Mouse (Mus musculus): ENCODE measurements around the gene Tmem151b. TPM values are rescaled to one million over a fixed set of nuclear protein-coding genes. Genes with fewer than 3 reads are reported as not detected.
A peak's percentile ranks its signal among the peaks of the same experiment; 100 is the strongest.

Gene Tmem151b
- polyA plus RNA-seq, 1 experiment from 2014 or later: 34.5 TPM

GRCm38 (mm10) chr17:45515806-45516205 lies 33.7 kb downstream of the Tmem151b start:
- Histone ChIP-seq H3K27me3 (no peaks in the 10 kb centered on the region), H3K9ac (replicated peaks) (no peak overlapping the region), H3K36me3 (peaks cover 4% of the 10 kb centered on the region; the same call in 1 of the 2 replicates), H3K4me2 (replicated peaks) (no peak overlapping the region), H3K27ac (replicated peaks) (no peak overlapping the region), H3K9me3 (no peaks in the 10 kb centered on the region), H3K4me3 (no peak overlapping the region), H3K4me1 (no peaks in the 10 kb centered on the region)
- no peak for ATAC-seq (replicated peaks)
- 91% methylated on average over 10 of the region's 10 CpGs for WGBS

GRCm38 (mm10) chr17:45515204-45515726 lies 34.2 kb downstream of the Tmem151b start:
- no peaks in the 10 kb centered on the region for H3K4me1 ChIP-seq
- no peak overlapping the region for H3K4me2 ChIP-seq (replicated peaks)
- H3K9ac ChIP-seq (replicated peaks): no peak overlapping the region
- no peak for ATAC-seq (replicated peaks)
- WGBS: 50% methylated on average over 15 of the region's 15 CpGs
- H3K36me3 ChIP-seq: peaks cover 6% of the 10 kb centered on the region; the same call in 1 of the 2 replicates
- no peaks in the 10 kb centered on the region for H3K27me3 ChIP-seq
- no peaks in the 10 kb centered on the region for H3K9me3 ChIP-seq
- no peak overlapping the region for H3K4me3 ChIP-seq
- H3K27ac ChIP-seq (replicated peaks): no peak overlapping the region

GRCm38 (mm10) chr17:45511757-45512156 lies 37.7 kb downstream of the Tmem151b start:
- no peaks in the 10 kb centered on the region for H3K27me3 ChIP-seq
- peaks cover 6% of the 10 kb centered on the region; the same call in 1 of the 2 replicates for H3K36me3 ChIP-seq
- no peak overlapping the region for H3K4me2 ChIP-seq (replicated peaks)
- no peak overlapping the region for H3K9ac ChIP-seq (replicated peaks)
- H3K9me3 ChIP-seq: no peaks in the 10 kb centered on the region
- ATAC-seq (replicated peaks): no peak
- 100% methylated on average over 4 of the region's 4 CpGs for WGBS
- peaks cover 7% of the 10 kb centered on the region for H3K4me1 ChIP-seq
- no peak overlapping the region for H3K27ac ChIP-seq (replicated peaks)
- H3K4me3 ChIP-seq: no peak overlapping the region

- Histone ChIP-seq H3K36me3 (peaks cover 6% of the 10 kb centered on the region; the same call in 1 of the 2 replicates), H3K4me2 (replicated peaks) (no peak overlapping the region), H3K27ac (replicated peaks) (no peak overlapping the region), H3K4me1 (peaks cover 12% of the 10 kb centered on the region), H3K27me3 (no peaks in the 10 kb centered on the region), H3K9me3 (no peaks in the 10 kb centered on the region), H3K9ac (replicated peaks) (no peak overlapping the region), H3K4me3 (no peak overlapping the region)
- ATAC-seq (replicated peaks): no peak
- 95% methylated on average over 4 of the region's 4 CpGs for WGBS
Measured at GRCm38 (mm10) chr17:45510871-45511270, 38.6 kb downstream of the Tmem151b start.

- Histone ChIP-seq H3K4me3 (peak within 1 kb of the TSS; percentile 98), H3K4me2 (replicated peaks) (peak within 1 kb of the TSS; percentile 34), H3K9ac (replicated peaks) (peak within 1 kb of the TSS; percentile 91), H3K4me1 (peaks cover 12% of the 10 kb centered on the region), H3K27me3 (no peaks in the 10 kb centered on the region), H3K9me3 (no peaks in the 10 kb centered on the region), H3K27ac (replicated peaks) (peak within 1 kb of the TSS; percentile 94), H3K36me3 (0 out of 2 replicates have a peak, but pooled peaks cover 4% of the 10 kb centered on the region)
- WGBS: under 1% methylated on average over 42 of the region's 42 CpGs
- ATAC-seq (replicated peaks): peak; percentile 94
Measured at GRCm38 (mm10) chr17:45506700-45507189, 42.7 kb downstream of the Tmem151b start, which contains the start of gene Aars2. Aars2 (plus strand) TSS chr17:45506841.

GRCm38 (mm10) chr17:45505941-45506465 lies 43.5 kb downstream of the Tmem151b start:
- Histone ChIP-seq H3K4me2 (replicated peaks) (no peak overlapping the region), H3K36me3 (0 out of 2 replicates have a peak, but pooled peaks cover 4% of the 10 kb centered on the region), H3K4me3 (no peak overlapping the region), H3K9ac (replicated peaks) (no peak overlapping the region), H3K4me1 (peaks cover 12% of the 10 kb centered on the region), H3K27ac (replicated peaks) (no peak overlapping the region), H3K9me3 (no peaks in the 10 kb centered on the region), H3K27me3 (no peaks in the 10 kb centered on the region)
- WGBS: 84% methylated on average over 6 of the region's 6 CpGs
- ATAC-seq (replicated peaks): peak; percentile 6; the same call in 1 of the 2 replicates

GRCm38 (mm10) chr17:45503301-45503973 lies 46.0 kb downstream of the Tmem151b start:
- no peak overlapping the region for H3K27ac ChIP-seq (replicated peaks)
- no peaks in the 10 kb centered on the region for H3K27me3 ChIP-seq
- H3K4me2 ChIP-seq (replicated peaks): no peak overlapping the region
- no peak overlapping the region for H3K9ac ChIP-seq (replicated peaks)
- H3K4me1 ChIP-seq: peaks cover 12% of the 10 kb centered on the region
- no peaks in the 10 kb centered on the region for H3K36me3 ChIP-seq
- ATAC-seq (replicated peaks): no peak
- no peaks in the 10 kb centered on the region for H3K9me3 ChIP-seq
- H3K4me3 ChIP-seq: no peak overlapping the region
- 51% methylated on average over 5 of the region's 5 CpGs for WGBS

GRCm38 (mm10) chr17:45502324-45502723 lies 47.2 kb downstream of the Tmem151b start:
- no peak for ATAC-seq (replicated peaks)

GRCm38 (mm10) chr17:45500981-45501380 lies 48.5 kb downstream of the Tmem151b start:
- 52% methylated on average over 4 of the region's 4 CpGs for WGBS
- H3K4me1 ChIP-seq: peaks cover under 1% of the 10 kb centered on the region; the same call in 1 of the 2 replicates
- H3K9me3 ChIP-seq: no peaks in the 10 kb centered on the region

More at GRCm38 (mm10) chr17:45502324-45502723, 47.2 kb downstream of the Tmem151b start:
- Histone ChIP-seq H3K9me3 (no peaks in the 10 kb centered on the region), H3K4me2 (replicated peaks) (no peak overlapping the region), H3K4me1 (peaks cover 9% of the 10 kb centered on the region), H3K4me3 (no peak overlapping the region), H3K27me3 (no peaks in the 10 kb centered on the region), H3K27ac (replicated peaks) (no peak overlapping the region), H3K9ac (replicated peaks) (no peak overlapping the region), H3K36me3 (no peaks in the 10 kb centered on the region)
- WGBS: 58% methylated on average over 4 of the region's 4 CpGs

GRCm38 (mm10) chr17:45499516-45499915 lies 50.0 kb downstream of the Tmem151b start:
- Histone ChIP-seq H3K4me3 (no peak overlapping the region), H3K9me3 (no peaks in the 10 kb centered on the region), H3K9ac (replicated peaks) (no peak overlapping the region), H3K27me3 (no peaks in the 10 kb centered on the region), H3K4me2 (replicated peaks) (no peak overlapping the region), H3K36me3 (no peaks in the 10 kb centered on the region), H3K4me1 (no peaks in the 10 kb centered on the region), H3K27ac (replicated peaks) (no peak overlapping the region)
- ATAC-seq (replicated peaks): no peak
- WGBS: 61% methylated on average over 2 of the region's 2 CpGs

More at GRCm38 (mm10) chr17:45500981-45501380, 48.5 kb downstream of the Tmem151b start:
- ATAC-seq (replicated peaks): no peak
- no peak overlapping the region for H3K4me2 ChIP-seq (replicated peaks)
- H3K27ac ChIP-seq (replicated peaks): no peak overlapping the region
- H3K4me3 ChIP-seq: no peak overlapping the region
- H3K9ac ChIP-seq (replicated peaks): no peak overlapping the region
- H3K27me3 ChIP-seq: no peaks in the 10 kb centered on the region
- H3K36me3 ChIP-seq: no peaks in the 10 kb centered on the region

GRCm38 (mm10) chr17:45498397-45498796 lies 51.1 kb downstream of the Tmem151b start:
- Histone ChIP-seq H3K36me3 (no peaks in the 10 kb centered on the region), H3K4me1 (no peaks in the 10 kb centered on the region), H3K4me2 (replicated peaks) (no peak overlapping the region), H3K4me3 (no peak overlapping the region), H3K9me3 (no peaks in the 10 kb centered on the region), H3K9ac (replicated peaks) (no peak overlapping the region), H3K27ac (replicated peaks) (no peak overlapping the region), H3K27me3 (no peaks in the 10 kb centered on the region)
- WGBS: 83% methylated on average over 13 of the region's 13 CpGs
- ATAC-seq (replicated peaks): no peak

- Histone ChIP-seq H3K4me3 (no peak overlapping the region), H3K27ac (replicated peaks) (no peak overlapping the region), H3K4me1 (no peaks in the 10 kb centered on the region), H3K9me3 (no peaks in the 10 kb centered on the region), H3K9ac (replicated peaks) (no peak overlapping the region), H3K36me3 (no peaks in the 10 kb centered on the region), H3K27me3 (no peaks in the 10 kb centered on the region), H3K4me2 (replicated peaks) (no peak overlapping the region)
- no peak for ATAC-seq (replicated peaks)
- WGBS: 79% methylated on average over 11 of the region's 11 CpGs
Measured at GRCm38 (mm10) chr17:45495398-45495797, 54.1 kb downstream of the Tmem151b start.

Measured in forebrain, embryonic 15.5 days (tissue).